Mouse (Mus musculus) lung, postnatal 25 days (tissue): ENCODE results near the gene Il24.

ENCODE experiments used
- DNase-seq: peaks from one replicate; pipeline ENCODE4 v3.0.0; 2022; ENCODE audit warnings: low spot score

The Il24 gene

GRCm38 (mm10) chr1:130850405-130850804, 36.8 kb downstream of the Il24 start:
- DNase-seq: peak; percentile 19

- DNase-seq: no peak
Observed at GRCm38 (mm10) chr1:130849530-130850214, 37.6 kb downstream of the Il24 start.

- no peak for DNase-seq
Observed at GRCm38 (mm10) chr1:130844516-130844915, 42.7 kb downstream of the Il24 start.

GRCm38 (mm10) chr1:130841621-130842020, 45.6 kb downstream of the Il24 start:
- no peak for DNase-seq

- DNase-seq: no peak
Observed at GRCm38 (mm10) chr1:130840599-130841379, 46.5 kb downstream of the Il24 start.

GRCm38 (mm10) chr1:130838288-130838687, 49.0 kb downstream of the Il24 start:
- DNase-seq: peak; percentile 71

- no peak for DNase-seq
Observed at GRCm38 (mm10) chr1:130835161-130835936, 51.9 kb downstream of the Il24 start.

- DNase-seq: no peak
Observed at GRCm38 (mm10) chr1:130832230-130833149, 54.8 kb downstream of the Il24 start.
